Mouse (Mus musculus) embryonic facial prominence, embryonic 13.5 days (tissue): ENCODE data around the gene Tbc1d10c. TPM values are rescaled to one million over a fixed set of nuclear protein-coding genes. Genes with fewer than 3 reads are reported as not detected.

Experiments
- ATAC-seq: fragments of 200-750 bp; cut with Nextera tagmentation; 2 replicates; pipeline ENCODE4 v1.8.0; 2017; ENCODE audit warnings: low read depth; ENCODE audit not compliant: insufficient number of reproducible peaks, insufficient read depth, low FRiP score, low TSS enrichment
- H3K27ac ChIP-seq: fragments of 300-500 bp; sonication (generic); 2 replicates; pipeline ENCODE4 v1.5.1; 2015; ENCODE audit warnings: moderate library complexity, mild to moderate bottlenecking, inconsistent platforms
- H3K27me3 ChIP-seq: fragments of 300-500 bp; sonication (generic); 2 replicates; pipeline ENCODE4 v1.6.1; 2015; ENCODE audit warnings: mild to moderate bottlenecking, inconsistent platforms
- H3K36me3 ChIP-seq: fragments of 300-500 bp; sonication (generic); 2 replicates; pipeline ENCODE4 v1.6.1; 2015; ENCODE audit warnings: mild to moderate bottlenecking, inconsistent platforms
- H3K4me1 ChIP-seq: fragments of 300-500 bp; sonication (generic); 2 replicates; pipeline ENCODE4 v1.6.1; 2015; ENCODE audit warnings: inconsistent platforms
- H3K4me2 ChIP-seq: fragments of 300-500 bp; sonication (generic); 2 replicates; pipeline ENCODE4 v1.6.1; 2015; ENCODE audit warnings: moderate library complexity, mild to moderate bottlenecking, inconsistent platforms
- H3K4me3 ChIP-seq: fragments of 300-500 bp; sonication (generic); 2 replicates; pipeline ENCODE4 v1.5.1; 2015; ENCODE audit warnings: mild to moderate bottlenecking, inconsistent platforms
- H3K9ac ChIP-seq: fragments of 300-500 bp; sonication (generic); 2 replicates; pipeline ENCODE4 v1.6.1; 2015; ENCODE audit warnings: mild to moderate bottlenecking, inconsistent platforms
- H3K9me3 ChIP-seq: fragments of 300-500 bp; sonication (generic); 2 replicates; pipeline ENCODE4 v1.6.1; 2016; ENCODE audit warnings: inconsistent platforms
- WGBS: fragments of 180-500 bp; shearing (Covaris S2); methylation state at CpG from one replicate; pipeline ENCODE4 v1.1.7; 2015; ENCODE audit warnings: mixed read lengths; 5-methylcytosine and 5-hydroxymethylcytosine counted together
- polyA plus RNA-seq: library from polyadenylated mRNA; unstranded; fragments of >200 nt; fragmentation: Nextera tagmentation; extraction: Ambion mirVana; gene quantifications from 2 replicates; pipeline ENCODE4 v1.2.1, GENCODE M21; 2015

Tbc1d10c gene
- polyA plus RNA-seq, 1 experiment from 2014 or later = 3.1 TPM

- H3K9me3 ChIP-seq = no peaks in the 10 kb centered on the region
- peak; percentile 92 for ATAC-seq
- peak overlapping the region; percentile 86 for H3K27ac ChIP-seq
- H3K4me3 ChIP-seq = peak overlapping the region; percentile 51
- no peaks in the 10 kb centered on the region for H3K27me3 ChIP-seq
- peak overlapping the region; percentile 81 for H3K9ac ChIP-seq
- H3K36me3 ChIP-seq = no peaks in the 10 kb centered on the region
- peaks cover 22% of the 10 kb centered on the region for H3K4me1 ChIP-seq
- under 1% methylated on average over 43 of the region's 43 CpGs for WGBS
- peak overlapping the region; percentile 89 for H3K4me2 ChIP-seq
Measured at GRCm38 (mm10) chr19:4169378-4169784, 21.7 kb downstream of the Tbc1d10c start.

DNA sequence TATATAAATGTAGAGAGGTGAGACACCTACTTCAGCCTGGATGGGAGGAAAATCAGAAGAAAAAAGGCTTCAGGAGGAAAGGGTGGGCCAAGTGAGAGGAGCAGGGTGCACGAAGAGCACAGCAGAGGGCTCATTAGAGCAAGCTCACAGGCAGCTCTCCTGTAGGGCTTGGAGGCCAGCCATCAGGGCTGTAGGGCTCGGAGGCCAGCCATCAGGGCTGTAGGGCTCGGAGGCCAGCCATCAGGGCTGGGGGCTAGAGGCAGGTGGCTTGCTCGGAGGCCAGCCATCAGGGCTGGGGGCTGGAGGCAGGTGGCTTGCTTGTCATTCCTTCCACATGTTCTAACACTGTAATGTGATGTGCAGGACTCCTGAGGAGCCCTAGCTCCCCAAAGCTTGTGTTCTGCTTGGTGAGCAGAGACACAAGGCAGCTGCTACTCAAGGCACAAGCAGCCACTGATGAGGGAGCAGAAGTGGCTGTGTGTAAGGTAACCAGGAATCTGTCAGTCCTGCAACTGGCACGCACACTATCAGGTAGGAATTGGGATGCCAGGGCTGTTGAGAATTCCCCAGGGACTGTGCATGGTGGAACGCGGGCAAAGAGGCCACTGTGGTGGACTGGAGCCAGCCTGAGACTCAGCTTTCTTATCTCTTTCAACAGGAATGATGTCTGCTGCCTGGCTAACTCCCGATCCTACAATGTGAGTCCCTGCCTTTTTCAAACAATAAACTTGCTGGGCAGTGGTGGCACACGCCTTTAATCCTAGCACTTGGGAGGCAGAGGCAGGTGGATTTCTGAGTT, 24.2 kb downstream of the Tbc1d10c start:
- no peak for ATAC-seq
- H3K4me3 ChIP-seq = no peak overlapping the region
- WGBS = 81% methylated on average over 9 of the region's 9 CpGs

DNA sequence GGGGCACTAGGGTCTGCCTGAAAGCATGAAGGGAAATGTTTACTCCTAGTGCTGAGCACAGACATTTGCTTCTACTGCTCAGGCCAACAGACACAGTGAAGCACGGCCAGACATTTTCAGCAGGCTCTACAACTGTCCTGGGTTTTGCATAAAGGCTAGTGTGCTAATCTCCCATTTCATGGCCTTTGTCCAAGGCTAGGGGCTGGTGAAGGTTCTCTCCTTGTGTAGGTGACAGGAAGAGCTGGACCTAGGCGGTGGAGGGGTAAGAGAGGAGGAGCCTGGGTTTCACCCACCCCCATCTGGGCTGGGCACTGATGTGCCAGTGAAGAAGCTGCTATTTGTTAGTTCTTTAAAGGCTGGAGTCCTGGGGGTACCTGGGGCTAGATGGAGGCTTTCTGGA, 26.4 kb downstream of the Tbc1d10c start:
- whole genome bisulfite sequencing = 68% methylated on average over 2 of the region's 2 CpGs
- Histone ChIP-seq H3K27me3 (no peaks in the 10 kb centered on the region), H3K9ac (0 out of 2 replicates have a peak overlapping the region, but pooled peaks have one; percentile 36), H3K4me1 (peaks cover 15% of the 10 kb centered on the region), H3K27ac (no peak overlapping the region), H3K4me3 (no peak overlapping the region; the same call in 1 of the 2 replicates), H3K4me2 (no peak overlapping the region), H3K36me3 (peaks cover 15% of the 10 kb centered on the region), H3K9me3 (no peaks in the 10 kb centered on the region)
- no peak for ATAC-seq

More for the DNA sequence above, 24.2 kb downstream of the Tbc1d10c start:
- H3K9me3 ChIP-seq = no peaks in the 10 kb centered on the region
- peaks cover 33% of the 10 kb centered on the region for H3K4me1 ChIP-seq
- no peaks in the 10 kb centered on the region for H3K36me3 ChIP-seq
- no peak overlapping the region for H3K27ac ChIP-seq
- no peak overlapping the region for H3K4me2 ChIP-seq
- H3K9ac ChIP-seq = no peak overlapping the region
- H3K27me3 ChIP-seq = no peaks in the 10 kb centered on the region

GRCm38 (mm10) chr19:4164100-4164499, 27.0 kb downstream of the Tbc1d10c start:
- Histone ChIP-seq H3K27me3 (no peaks in the 10 kb centered on the region), H3K4me3 (no peak overlapping the region)
- 78% methylated on average over 3 of the region's 3 CpGs for WGBS

DNA sequence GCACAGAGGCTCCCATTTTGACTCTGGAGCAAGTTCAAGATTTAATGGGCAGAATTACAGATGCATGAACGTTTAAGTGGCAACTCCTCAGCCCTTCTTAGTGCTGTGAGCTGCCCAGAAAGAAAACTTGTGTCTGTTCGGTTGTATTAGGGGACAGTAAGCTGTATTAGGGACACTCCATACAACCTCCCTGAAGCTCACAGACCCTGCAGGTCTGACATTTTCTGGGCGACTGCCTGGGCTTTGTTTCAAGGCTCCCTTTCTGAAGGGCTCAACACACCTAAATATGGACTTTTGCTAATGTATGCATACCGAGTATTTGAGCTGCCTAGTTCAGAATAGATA, 27.6 kb downstream of the Tbc1d10c start:
- WGBS = 32% methylated on average over 4 of the region's 4 CpGs
- Histone ChIP-seq H3K4me3 (peak overlapping the region; percentile 69), H3K36me3 (peaks cover 28% of the 10 kb centered on the region), H3K4me2 (peak overlapping the region; percentile 86), H3K4me1 (peaks cover 14% of the 10 kb centered on the region), H3K9ac (peak overlapping the region; percentile 84), H3K27ac (peak overlapping the region; percentile 81), H3K27me3 (no peaks in the 10 kb centered on the region), H3K9me3 (no peaks in the 10 kb centered on the region)
- ATAC-seq = no peak

More at GRCm38 (mm10) chr19:4164100-4164499, 27.0 kb downstream of the Tbc1d10c start:
- Histone ChIP-seq H3K9me3 (no peaks in the 10 kb centered on the region), H3K4me1 (peaks cover 14% of the 10 kb centered on the region), H3K4me2 (no peak overlapping the region), H3K36me3 (peaks cover 22% of the 10 kb centered on the region), H3K9ac (no peak overlapping the region), H3K27ac (no peak overlapping the region)
- no peak for ATAC-seq

- ATAC-seq = peak; percentile 71
- 6% methylated on average over 42 of the region's 42 CpGs for WGBS
- peaks cover 34% of the 10 kb centered on the region for H3K36me3 ChIP-seq
- H3K27me3 ChIP-seq = no peaks in the 10 kb centered on the region
- peak within 1 kb of the TSS; percentile 81 for H3K27ac ChIP-seq
- no peaks in the 10 kb centered on the region for H3K9me3 ChIP-seq
- H3K4me2 ChIP-seq = peak within 1 kb of the TSS; percentile 86
- peaks cover 14% of the 10 kb centered on the region for H3K4me1 ChIP-seq
- H3K9ac ChIP-seq = peak within 1 kb of the TSS; percentile 84
- H3K4me3 ChIP-seq = peak within 1 kb of the TSS; percentile 69
Measured at GRCm38 (mm10) chr19:4162646-4163542, 28.2 kb downstream of the Tbc1d10c start, which contains the start of gene Rps6kb2. Rps6kb2 (minus strand) TSS chr19:4163354.

GRCm38 (mm10) chr19:4159049-4159448, 32.0 kb downstream of the Tbc1d10c start:
- peaks cover 14% of the 10 kb centered on the region for H3K4me1 ChIP-seq
- no peaks in the 10 kb centered on the region for H3K27me3 ChIP-seq
- H3K9me3 ChIP-seq = no peaks in the 10 kb centered on the region
- H3K36me3 ChIP-seq = peaks cover 57% of the 10 kb centered on the region
- WGBS = 95% methylated on average over 8 of the region's 8 CpGs
- no peak overlapping the region for H3K9ac ChIP-seq
- no peak overlapping the region for H3K27ac ChIP-seq
- H3K4me3 ChIP-seq = no peak overlapping the region
- H3K4me2 ChIP-seq = no peak overlapping the region
- ATAC-seq = no peak

- WGBS = 95% methylated on average over 12 of the region's 12 CpGs
Measured at GRCm38 (mm10) chr19:4156771-4157170, 34.3 kb downstream of the Tbc1d10c start.

GRCm38 (mm10) chr19:4156073-4156579, 35.0 kb downstream of the Tbc1d10c start:
- no peaks in the 10 kb centered on the region for H3K9me3 ChIP-seq
- WGBS = 79% methylated on average over 20 of the region's 20 CpGs

More at GRCm38 (mm10) chr19:4156771-4157170, 34.3 kb downstream of the Tbc1d10c start:
- Histone ChIP-seq H3K27ac (no peak overlapping the region), H3K36me3 (peaks cover 80% of the 10 kb centered on the region), H3K27me3 (no peaks in the 10 kb centered on the region), H3K9me3 (no peaks in the 10 kb centered on the region), H3K4me3 (no peak overlapping the region), H3K9ac (no peak overlapping the region), H3K4me1 (no peaks in the 10 kb centered on the region), H3K4me2 (no peak overlapping the region)
- ATAC-seq = no peak

DNA sequence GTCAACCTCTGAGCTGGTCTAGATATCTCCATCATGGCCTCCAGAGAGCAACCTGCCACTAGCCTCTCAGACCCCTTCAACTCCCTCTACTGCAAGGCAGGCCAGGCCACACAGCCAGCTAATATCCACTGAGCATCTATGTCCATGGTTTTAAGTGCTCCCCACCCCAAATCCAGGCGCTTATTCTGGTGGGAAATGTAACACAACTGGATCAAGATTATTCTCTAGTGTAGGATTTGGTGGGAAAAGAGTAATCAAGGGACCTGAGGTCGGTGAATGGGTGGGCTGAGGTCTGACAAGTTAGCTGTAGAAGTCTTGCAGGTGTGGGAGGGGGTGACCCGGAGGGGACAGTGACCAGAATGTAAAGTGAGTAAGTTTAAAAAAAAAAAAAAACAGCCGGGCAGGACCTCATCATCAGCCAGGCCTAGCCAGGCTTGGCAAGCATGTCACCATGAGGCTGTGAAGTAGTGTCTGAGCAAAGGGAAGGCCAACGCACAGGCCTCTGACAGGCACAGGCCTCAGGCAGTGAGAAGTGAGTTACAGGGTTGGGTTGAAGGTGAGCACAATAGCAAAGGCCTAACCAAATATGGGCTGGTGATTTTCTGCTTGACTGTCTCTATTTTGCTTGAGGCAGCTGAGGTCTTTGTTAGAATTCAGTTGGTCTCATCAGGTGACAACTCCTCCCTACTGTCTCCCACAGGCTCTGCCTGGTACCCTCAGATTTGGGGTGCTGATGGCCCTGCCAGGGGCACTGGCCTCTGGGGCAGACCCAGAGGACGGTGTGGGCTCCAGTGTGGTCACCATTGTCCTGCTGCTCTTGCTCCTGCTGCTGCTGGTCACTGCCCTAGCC, 35.6 kb downstream of the Tbc1d10c start:
- no peak overlapping the region for H3K4me3 ChIP-seq
- WGBS = 73% methylated on average over 6 of the region's 6 CpGs
- peaks cover 81% of the 10 kb centered on the region for H3K36me3 ChIP-seq
- 0 out of 2 replicates have a peak overlapping the region, but pooled peaks have one; percentile 11 for H3K27ac ChIP-seq
- 0 out of 2 replicates have a peak, but pooled peaks cover 4% of the 10 kb centered on the region for H3K4me1 ChIP-seq
- no peak for ATAC-seq
- no peaks in the 10 kb centered on the region for H3K27me3 ChIP-seq
- H3K4me2 ChIP-seq = no peak overlapping the region
- no peaks in the 10 kb centered on the region for H3K9me3 ChIP-seq
- no peak overlapping the region for H3K9ac ChIP-seq

More at GRCm38 (mm10) chr19:4156073-4156579, 35.0 kb downstream of the Tbc1d10c start:
- no peaks in the 10 kb centered on the region for H3K4me1 ChIP-seq
- no peak overlapping the region for H3K4me3 ChIP-seq
- no peak overlapping the region for H3K4me2 ChIP-seq
- ATAC-seq = no peak
- no peaks in the 10 kb centered on the region for H3K27me3 ChIP-seq
- H3K27ac ChIP-seq = no peak overlapping the region
- H3K9ac ChIP-seq = no peak overlapping the region
- H3K36me3 ChIP-seq = peaks cover 79% of the 10 kb centered on the region
